Mouse (Mus musculus): Measurements from ENCODE around the gene Tbxa2r. TPM values are rescaled to one million over a fixed set of nuclear protein-coding genes. Genes with fewer than 3 reads are reported as not detected.

The Tbxa2r gene
- polyA plus RNA-seq, 1 experiment = 0.16 TPM

DNA sequence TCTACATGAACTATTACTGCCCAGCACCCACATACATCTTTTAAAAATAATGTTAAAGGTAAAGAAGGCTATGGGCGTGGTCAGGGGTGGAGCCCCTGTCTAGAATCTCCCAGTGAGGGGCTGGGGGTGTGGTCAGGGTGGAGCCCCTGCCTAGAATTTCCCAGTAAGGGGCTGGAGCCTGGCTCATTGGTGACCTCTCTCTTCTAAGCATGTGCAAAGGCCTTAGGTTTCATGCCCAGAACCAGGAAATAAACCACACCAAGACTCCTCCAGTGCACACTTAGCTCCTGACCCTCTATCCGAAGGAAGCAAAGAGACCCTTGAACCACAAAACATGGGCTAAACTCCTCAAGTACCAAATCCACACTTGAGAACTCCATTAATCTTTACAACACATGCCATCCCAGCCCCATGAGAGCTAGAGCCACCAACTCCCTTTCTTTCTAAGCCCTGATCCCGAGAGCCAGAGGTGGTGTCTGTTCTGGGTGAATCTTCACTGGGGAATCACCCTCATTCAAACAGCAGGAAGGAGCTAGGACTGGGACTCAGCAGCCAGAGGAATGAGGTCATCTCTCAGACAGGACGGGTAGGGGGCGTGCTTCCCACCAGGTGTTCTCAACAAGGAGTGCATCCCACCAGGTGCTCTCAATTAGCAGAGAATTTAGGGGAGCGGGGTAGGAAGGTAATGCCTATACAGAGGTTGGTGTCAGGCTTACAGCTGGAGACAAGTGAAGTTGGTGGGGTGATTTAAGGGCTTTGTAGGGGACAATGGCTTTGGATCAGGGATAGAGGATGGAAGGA lies 48.2 kb downstream of the Tbxa2r start:
- H3K4me2 ChIP-seq (ENCODE audit: low read depth) = peak overlapping the region; percentile 93
- no peaks in the 10 kb centered on the region for H3K36me3 ChIP-seq (ENCODE audit: control insufficient read depth, insufficient read depth)
- TF ChIP-seq CEBPB (IDR thresholded peaks at IDR 0.05; ENCODE audit: insufficient read depth, poor library complexity, severe bottlenecking) (no peak), POLR2AphosphoS2 (IDR thresholded peaks at IDR 0.05; ENCODE audit: insufficient read length, low read depth) (no peak), USF1 (IDR thresholded peaks at IDR 0.05; ENCODE audit: low read depth) (no peak), POLR2A (IDR thresholded peaks at IDR 0.05; ENCODE audit: insufficient read length, low read depth) (no peak), MYOG (IDR thresholded peaks at IDR 0.05; ENCODE audit: control insufficient read depth in 1 of 3, insufficient read depth in 1 of 3, insufficient read length in 2 of 3, low read depth in 2 of 3) (no peak), SRF (IDR thresholded peaks at IDR 0.05; ENCODE audit: control insufficient read depth, insufficient read length, low read depth) (no peak), MAX (IDR thresholded peaks at IDR 0.05; ENCODE audit: low read depth) (no peak), MYOD1 (IDR thresholded peaks at IDR 0.05; ENCODE audit: control insufficient read depth in 1 of 3, insufficient read length in 2 of 3, low read depth in 2 of 3) (no peak), REST (IDR thresholded peaks at IDR 0.05; ENCODE audit: insufficient read depth, insufficient read length) (no peak), TCF12 (IDR thresholded peaks at IDR 0.05; ENCODE audit: insufficient read depth, poor library complexity, severe bottlenecking) (no peak), TCF3 (IDR thresholded peaks at IDR 0.05; ENCODE audit: insufficient read length, low read depth) (no peak), E2F4 (IDR thresholded peaks at IDR 0.05; ENCODE audit: insufficient read depth) (no peak)
- H3ac ChIP-seq (ENCODE audit: control insufficient read depth, insufficient read length) = no peak overlapping the region
- no peaks in the 10 kb centered on the region for H3K27me3 ChIP-seq (ENCODE audit: control insufficient read depth, insufficient read depth, insufficient read length)
- peak overlapping the region; percentile 88 for H3K4me3 ChIP-seq
- H3K79me2 ChIP-seq (ENCODE audit: control insufficient read depth, insufficient read depth) = peaks cover 63% of the 10 kb centered on the region

DNA sequence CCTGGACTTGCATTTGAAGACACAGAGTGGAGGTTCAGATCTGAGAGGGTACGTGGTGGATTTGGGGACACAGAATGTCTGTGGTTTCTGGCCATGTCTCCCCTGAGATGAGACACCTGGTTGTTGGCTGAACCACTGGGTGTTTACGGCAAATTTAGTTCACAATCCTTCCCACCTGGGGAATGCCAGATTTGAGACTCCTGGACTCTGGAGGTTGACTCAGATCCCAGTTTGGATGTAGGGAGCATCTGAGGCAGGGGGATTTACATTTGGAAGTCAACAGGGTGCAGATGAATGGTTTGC lies 48.8 kb downstream of the Tbxa2r start:
- no peaks in the 10 kb centered on the region for H3K27me3 ChIP-seq (ENCODE audit: control insufficient read depth, insufficient read depth, insufficient read length)
- H3ac ChIP-seq (ENCODE audit: control insufficient read depth, insufficient read length) = peak overlapping the region; percentile 64
- H3K79me2 ChIP-seq (ENCODE audit: control insufficient read depth, insufficient read depth) = peaks cover 58% of the 10 kb centered on the region
- peak overlapping the region; percentile 88 for H3K4me3 ChIP-seq
- TF ChIP-seq POLR2AphosphoS2 (IDR thresholded peaks at IDR 0.05; ENCODE audit: insufficient read length, low read depth) (no peak), USF1 (IDR thresholded peaks at IDR 0.05; ENCODE audit: low read depth) (no peak), CEBPB (IDR thresholded peaks at IDR 0.05; ENCODE audit: insufficient read depth, poor library complexity, severe bottlenecking) (no peak), MAX (IDR thresholded peaks at IDR 0.05; ENCODE audit: low read depth) (no peak), TCF3 (IDR thresholded peaks at IDR 0.05; ENCODE audit: insufficient read length, low read depth) (no peak)
- H3K36me3 ChIP-seq (ENCODE audit: control insufficient read depth, insufficient read depth) = no peaks in the 10 kb centered on the region
- H3K4me2 ChIP-seq (ENCODE audit: low read depth) = peak overlapping the region; percentile 93

DNA sequence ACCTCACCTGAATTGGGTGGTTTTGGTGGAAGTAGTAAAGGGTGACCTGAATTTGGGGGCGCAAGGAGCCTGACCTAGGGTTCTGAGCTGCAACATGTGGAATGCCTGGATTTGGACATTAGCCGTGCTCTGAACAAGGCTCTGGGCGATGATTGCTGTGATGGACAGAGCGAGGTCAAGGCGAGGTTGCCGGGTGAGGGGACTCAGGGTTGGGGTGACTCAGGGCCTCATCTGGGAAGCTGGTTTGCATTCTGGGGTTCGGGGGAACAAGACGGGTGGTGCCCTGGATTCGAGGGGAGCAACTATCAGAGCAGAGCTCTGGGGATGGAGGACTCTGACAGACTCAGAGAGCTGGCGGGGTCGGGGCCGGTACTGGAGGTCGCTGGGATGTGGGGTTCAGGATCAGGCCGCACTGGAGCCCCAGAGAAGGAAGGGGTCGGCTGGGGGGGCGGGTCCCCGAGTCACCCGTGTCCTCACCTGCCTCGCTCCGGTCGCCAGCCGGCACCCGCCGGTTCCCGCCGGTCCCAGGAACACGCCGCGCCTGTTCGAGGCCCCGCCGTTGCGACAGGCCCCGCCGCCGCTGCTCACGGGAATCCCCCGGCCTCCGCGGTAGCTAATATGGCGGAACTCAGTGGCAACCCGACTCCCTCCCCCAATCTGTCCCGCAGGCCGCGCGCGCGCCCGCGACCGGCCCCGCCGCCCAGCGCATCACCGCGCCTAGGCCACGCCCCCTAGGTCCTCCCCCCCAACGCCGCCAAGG lies 49.4 kb downstream of the Tbxa2r start, which contains the start of gene Fzr1:
Fzr1 (minus strand) TSS at position 724 of the 760 bp plus-strand sequence.
- peak within 1 kb of the TSS; percentile 88 for H3K4me3 ChIP-seq
- no peak for TF ChIP-seq MAX (IDR thresholded peaks at IDR 0.05; ENCODE audit: low read depth)
- TF ChIP-seq SRF (IDR thresholded peaks at IDR 0.05; ENCODE audit: control insufficient read depth, insufficient read length, low read depth) = no peak
- no peak for TF ChIP-seq MYOD1 (IDR thresholded peaks at IDR 0.05; ENCODE audit: control insufficient read depth in 1 of 3, insufficient read length in 2 of 3, low read depth in 2 of 3)
- no peak for TF ChIP-seq TCF3 (IDR thresholded peaks at IDR 0.05; ENCODE audit: insufficient read length, low read depth)
- TF ChIP-seq POLR2AphosphoS2 (IDR thresholded peaks at IDR 0.05; ENCODE audit: insufficient read length, low read depth) = peak; percentile 84
- TF ChIP-seq REST (IDR thresholded peaks at IDR 0.05; ENCODE audit: insufficient read depth, insufficient read length) = no peak
- TF ChIP-seq POLR2A (IDR thresholded peaks at IDR 0.05; ENCODE audit: insufficient read length, low read depth) = peak; percentile 76

DNA sequence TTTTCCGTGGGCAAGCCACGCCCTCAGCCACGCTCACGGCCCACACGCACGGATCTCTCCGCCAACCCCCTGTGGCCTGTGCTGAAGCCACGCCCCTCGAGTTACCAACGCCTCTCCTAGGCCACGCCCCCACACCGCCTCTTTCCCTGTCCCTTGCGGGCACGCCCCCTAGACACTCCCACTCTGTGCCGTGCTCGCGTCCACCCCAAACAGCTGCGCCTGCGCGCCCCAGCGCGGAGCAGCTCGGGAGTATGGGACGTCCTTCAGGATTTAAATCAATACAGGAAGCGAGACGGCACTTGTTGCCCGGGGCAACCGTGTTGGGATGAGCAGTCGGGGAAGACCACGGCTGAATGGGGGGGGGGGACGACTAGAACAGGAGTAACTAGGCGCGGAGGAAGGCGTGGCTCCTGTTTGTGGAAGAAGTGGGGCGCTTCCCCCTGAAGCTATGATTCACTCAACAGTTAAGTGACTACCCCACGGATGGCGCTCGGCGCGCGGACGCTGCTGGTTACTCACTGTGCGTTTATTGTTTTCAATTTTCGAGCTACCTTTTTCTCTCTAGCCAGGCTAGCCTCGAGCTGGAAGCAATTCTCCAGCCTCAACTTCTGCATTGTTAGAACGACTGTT lies 50.1 kb downstream of the Tbxa2r start:
- Histone ChIP-seq H3K4me2 (ENCODE audit: low read depth) (peak overlapping the region; percentile 62), H3K27me3 (ENCODE audit: control insufficient read depth, insufficient read depth, insufficient read length) (no peaks in the 10 kb centered on the region), H3K79me2 (ENCODE audit: control insufficient read depth, insufficient read depth) (peaks cover 44% of the 10 kb centered on the region), H3K36me3 (ENCODE audit: control insufficient read depth, insufficient read depth) (no peaks in the 10 kb centered on the region), H3K4me3 (peak overlapping the region; percentile 88), H3ac (ENCODE audit: control insufficient read depth, insufficient read length) (peak overlapping the region; percentile 64)
- TF ChIP-seq TCF12 (IDR thresholded peaks at IDR 0.05; ENCODE audit: insufficient read depth, poor library complexity, severe bottlenecking) (no peak), E2F4 (IDR thresholded peaks at IDR 0.05; ENCODE audit: insufficient read depth) (peak; percentile 64), MAX (IDR thresholded peaks at IDR 0.05; ENCODE audit: low read depth) (no peak), POLR2AphosphoS2 (IDR thresholded peaks at IDR 0.05; ENCODE audit: insufficient read length, low read depth) (peak; percentile 49), MYOG (IDR thresholded peaks at IDR 0.05; ENCODE audit: control insufficient read depth in 1 of 3, insufficient read depth in 1 of 3, insufficient read length in 2 of 3, low read depth in 2 of 3) (peak in 2 of 3 experiments; percentile 27 to 67), CEBPB (IDR thresholded peaks at IDR 0.05; ENCODE audit: insufficient read depth, poor library complexity, severe bottlenecking) (no peak), POLR2A (IDR thresholded peaks at IDR 0.05; ENCODE audit: insufficient read length, low read depth) (peak; percentile 58), MYOD1 (IDR thresholded peaks at IDR 0.05; ENCODE audit: control insufficient read depth in 1 of 3, insufficient read length in 2 of 3, low read depth in 2 of 3) (peak in 1 of 3 experiments; percentile 47)

More for the DNA sequence above, 49.4 kb downstream of the Tbxa2r start, which contains the start of gene Fzr1:
- Histone ChIP-seq H3K4me2 (ENCODE audit: low read depth) (peak within 1 kb of the TSS; percentile 93), H3K79me2 (ENCODE audit: control insufficient read depth, insufficient read depth) (peaks cover 51% of the 10 kb centered on the region), H3ac (ENCODE audit: control insufficient read depth, insufficient read length) (peak within 1 kb of the TSS; percentile 64), H3K27me3 (ENCODE audit: control insufficient read depth, insufficient read depth, insufficient read length) (no peaks in the 10 kb centered on the region), H3K36me3 (ENCODE audit: control insufficient read depth, insufficient read depth) (no peaks in the 10 kb centered on the region)
